Mouse (Mus musculus) heart, postnatal 10 days (tissue): Measurements from ENCODE around the gene Pbx1. TPM values are rescaled to one million over a fixed set of nuclear protein-coding genes. Genes with fewer than 3 reads are reported as not detected.
A peak's percentile ranks its signal among the peaks of the same experiment; 100 is the strongest.

ENCODE experiments used
- DNase-seq, 2 experiments: peaks; one replicate each; pipeline ENCODE4 v3.0.0; 2021
- intact Hi-C: fragments of 180-260 bp; cut with DNase I; formaldehyde crosslinking; loops from one replicate; pipeline ENCODE4 v1.15.1; 2025
- total RNA-seq, 2 experiments: library from RNA; stranded (reverse); gene quantifications; 2 replicates each; pipeline ENCODE4 v1.2.3; 2021

The Pbx1 gene
- total RNA-seq, 2 experiments from 2014 or later: 67.4 to 78.3 TPM

- DNase-seq: peak; percentile 71 to 75
- intact Hi-C loops: loop anchor here (1.0 kb wide), 1 partner anchor 38 kb away; no protein-coding TSS in a partner anchor
Observed at GRCm38 (mm10) chr1:168391617-168392499, 40.2 kb downstream of the Pbx1 start.

- intact Hi-C loops: no loop called here
- no peak for DNase-seq
Observed at GRCm38 (mm10) chr1:168390748-168391147, 41.3 kb downstream of the Pbx1 start.

DNA sequence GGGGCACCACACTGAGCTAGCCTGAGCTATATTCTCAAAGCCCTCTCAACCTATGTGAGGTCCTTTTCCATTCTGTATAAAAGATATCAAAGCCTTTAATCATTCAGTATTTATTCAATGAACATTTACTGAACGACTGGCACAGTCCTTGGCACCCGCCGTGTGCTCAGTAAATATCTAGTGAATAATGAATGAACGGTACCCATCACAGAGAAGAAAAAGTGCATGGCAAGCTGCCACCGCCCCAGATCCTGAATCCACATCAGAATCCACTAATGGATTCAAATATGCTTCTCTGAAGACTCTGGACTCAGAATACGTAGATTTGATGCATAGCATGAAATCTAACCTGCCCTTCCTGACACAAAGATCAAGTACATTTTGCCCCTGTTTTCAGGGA is 45.9 kb downstream of the Pbx1 start:
- no peak for DNase-seq
- intact Hi-C loops: no loop called here

DNA sequence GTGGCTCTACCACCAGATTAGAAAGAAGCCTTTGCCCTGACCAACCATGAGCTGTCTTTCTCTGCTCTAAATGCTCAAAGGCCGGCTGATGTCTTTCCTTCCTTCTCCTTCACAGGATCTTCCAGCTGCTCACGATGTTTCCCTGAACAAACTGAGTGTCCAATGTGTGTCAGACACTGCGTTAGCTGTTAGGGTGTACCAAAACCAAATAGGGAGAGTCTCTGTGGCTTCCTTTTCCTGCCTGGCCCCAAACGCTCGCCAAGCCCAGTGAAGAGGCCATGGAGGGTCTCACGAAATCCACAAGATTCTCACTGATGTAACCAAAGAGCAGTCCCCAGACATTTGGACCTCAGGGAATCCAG is 47.5 kb downstream of the Pbx1 start:
- intact Hi-C loops: no loop called here
- DNase-seq: no peak

GRCm38 (mm10) chr1:168383832-168384593 is 48.1 kb downstream of the Pbx1 start:
- DNase-seq: no peak
- intact Hi-C loops: no loop called here

GRCm38 (mm10) chr1:168382823-168383157 is 49.3 kb downstream of the Pbx1 start:
- DNase-seq: peak; percentile 63 to 71
- intact Hi-C loops: no loop called here

GRCm38 (mm10) chr1:168382106-168382822 is 49.8 kb downstream of the Pbx1 start:
- intact Hi-C loops: no loop called here

GRCm38 (mm10) chr1:168381451-168381850 is 50.6 kb downstream of the Pbx1 start:
- intact Hi-C loops: no loop called here
- no peak for DNase-seq

More at GRCm38 (mm10) chr1:168382106-168382822, 49.8 kb downstream of the Pbx1 start:
- no peak for DNase-seq

GRCm38 (mm10) chr1:168380241-168380770 is 51.8 kb downstream of the Pbx1 start:
- DNase-seq: peak; percentile 80 to 85
- intact Hi-C loops: no loop called here

GRCm38 (mm10) chr1:168377650-168378049 is 54.4 kb downstream of the Pbx1 start:
- DNase-seq: no peak
- intact Hi-C loops: loop anchor here (5.0 to 10.0 kb wide), 4 partner anchors 85 to 1085 kb away; no protein-coding TSS in a partner anchor

- intact Hi-C loops: loop anchor here (5.0 to 10.0 kb wide), 4 partner anchors 84 to 1086 kb away; no protein-coding TSS in a partner anchor
Observed at GRCm38 (mm10) chr1:168376330-168376729, 55.7 kb downstream of the Pbx1 start.

GRCm38 (mm10) chr1:168374953-168375600 is 57.0 kb downstream of the Pbx1 start:
- intact Hi-C loops: loop anchor here (5.0 to 10.0 kb wide), 4 partner anchors 83 to 1087 kb away; no protein-coding TSS in a partner anchor
- DNase-seq: peak; percentile 65 to 73

More at GRCm38 (mm10) chr1:168376330-168376729, 55.7 kb downstream of the Pbx1 start:
- DNase-seq: no peak

- intact Hi-C loops: loop anchor here (10.0 kb wide), 1 partner anchor 543 kb away; no protein-coding TSS in a partner anchor
- no peak for DNase-seq
Observed at GRCm38 (mm10) chr1:168372089-168372488, 60.0 kb downstream of the Pbx1 start.

- DNase-seq: no peak
- intact Hi-C loops: loop anchor here (10.0 kb wide), 1 partner anchor 544 kb away; no protein-coding TSS in a partner anchor
Observed at GRCm38 (mm10) chr1:168370966-168371365, 61.1 kb downstream of the Pbx1 start.

GRCm38 (mm10) chr1:168366261-168366660 is 65.8 kb downstream of the Pbx1 start:
- intact Hi-C loops: no loop called here
- DNase-seq: no peak

GRCm38 (mm10) chr1:168364325-168364724 is 67.7 kb downstream of the Pbx1 start:
- no peak for DNase-seq
- intact Hi-C loops: no loop called here

GRCm38 (mm10) chr1:168363053-168363452 is 69.0 kb downstream of the Pbx1 start:
- intact Hi-C loops: no loop called here
- no peak for DNase-seq

DNA sequence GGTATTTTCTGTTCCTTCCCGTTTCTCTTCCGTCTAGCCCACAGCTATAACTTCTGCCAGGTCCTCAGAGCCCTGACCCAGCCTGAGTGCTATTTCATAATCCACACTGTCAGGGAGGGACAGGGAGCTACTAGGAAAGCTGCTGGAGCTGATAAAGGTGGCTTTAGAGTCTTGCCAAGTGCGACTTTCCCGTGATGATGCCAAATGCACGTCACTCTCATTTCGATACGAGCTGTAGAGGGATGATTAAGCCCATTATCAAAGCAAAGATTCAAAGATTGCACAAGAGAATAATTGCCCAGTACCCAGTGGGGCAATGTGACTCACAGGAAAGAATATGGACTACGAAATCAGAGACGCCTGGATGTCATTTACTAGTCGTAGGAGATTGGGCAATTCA is 69.6 kb downstream of the Pbx1 start:
- peak; percentile 36 to 49 for DNase-seq
- intact Hi-C loops: no loop called here

GRCm38 (mm10) chr1:168357680-168358611 is 74.1 kb downstream of the Pbx1 start:
- intact Hi-C loops: no loop called here
- DNase-seq: no peak
